ENCODE assay signal across 7 mouse cellular contexts in the genomic region with DNA sequence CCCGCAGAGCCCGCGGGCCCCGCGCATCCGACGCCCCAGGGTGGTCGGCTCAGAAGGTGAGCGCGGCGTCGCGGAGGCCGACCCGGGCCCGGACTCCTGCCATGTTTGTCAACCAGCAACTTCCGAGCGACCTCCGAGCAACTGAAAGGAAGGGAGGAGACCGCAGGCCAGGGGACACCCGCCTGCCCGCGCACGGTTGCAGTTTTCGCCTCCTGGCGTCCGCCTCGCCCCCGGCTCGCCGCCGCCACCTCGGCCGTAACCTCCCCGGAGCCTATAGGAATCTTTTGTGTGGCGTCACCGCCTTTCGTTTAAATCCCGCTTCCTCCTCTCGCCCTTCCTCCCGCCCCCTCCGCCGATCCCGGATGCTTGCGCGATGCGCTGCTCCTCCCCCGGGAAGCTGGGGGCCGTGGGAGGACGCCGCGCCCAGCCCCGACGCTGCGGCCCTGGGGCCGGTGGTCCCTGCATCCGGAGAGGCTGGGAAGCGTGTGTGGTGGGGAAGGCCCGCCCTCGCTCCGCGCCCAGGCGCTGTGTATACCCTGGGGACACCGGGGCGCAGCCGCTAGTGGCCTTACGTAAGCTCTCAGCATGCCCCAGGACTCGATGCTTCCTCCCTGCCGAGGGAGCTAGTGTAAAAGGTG. TPM values are rescaled to one million over a fixed set of nuclear protein-coding genes. Genes with fewer than 3 reads are reported as not detected.
DNase-seq lines count a peak whose midpoint lies in the region; ATAC-seq and TF ChIP-seq lines count a peak whose summit lies in the region.

A gene (minus strand): TSS at position 285 of the 638 bp plus-strand sequence.
A gene (plus strand): TSS at position 446 of the 638 bp plus-strand sequence.

- H3K4me3 ChIP-seq in intestine, postnatal 0 days (ENCODE audit: low read depth, low read length): peak within 1 kb of the TSS; percentile 75
- H3K4me3 ChIP-seq in limb, embryonic 10.5 days: peak within 1 kb of the TSS; percentile 92
- peak within 1 kb of the TSS; percentile 78 for H3K4me3 ChIP-seq in midbrain, embryonic 13.5 days (replicated peaks)

- WGBS in intestine, postnatal 0 days: under 1% methylated on average over 64 of the region's 69 CpGs
- WGBS in limb, embryonic 10.5 days: under 1% methylated on average over 69 of the region's 69 CpGs
- 0% methylated on average over 62 of the region's 69 CpGs for WGBS in midbrain, embryonic 13.5 days

- H3K9me3 ChIP-seq in intestine, postnatal 0 days (ENCODE audit: control insufficient read depth): no peaks in the 10 kb centered on the region
- 0 out of 2 replicates have a peak, but pooled peaks cover 2% of the 10 kb centered on the region for H3K9me3 ChIP-seq in limb, embryonic 10.5 days (replicated peaks)
- H3K9me3 ChIP-seq in midbrain, embryonic 13.5 days: peaks cover 2% of the 10 kb centered on the region; the same call in 1 of the 2 replicates

- H3K4me1 ChIP-seq in intestine, postnatal 0 days (replicated peaks; ENCODE audit: control insufficient read depth, insufficient read depth, low read length): peaks cover 13% of the 10 kb centered on the region
- peaks cover 58% of the 10 kb centered on the region for H3K4me1 ChIP-seq in limb, embryonic 10.5 days
- H3K4me1 ChIP-seq in midbrain, embryonic 13.5 days (replicated peaks): peaks cover 47% of the 10 kb centered on the region

- DNase-seq in adrenal gland, adult 8-10 months: peak; percentile 88
- DNase-seq in embryo, embryonic 9.5 days (ENCODE audit: extremely low spot score): peak; percentile 92
- no peak for DNase-seq in gonadal fat pad, adult 2 months (ENCODE audit: low read depth)
- DNase-seq in limb, embryonic 10.5 days (ENCODE audit: low spot score): peak; percentile 93
- peak; percentile 80 for DNase-seq in spleen, adult 12 weeks (ENCODE audit: low spot score)

- H3K27me3 ChIP-seq in intestine, postnatal 0 days (replicated peaks; ENCODE audit: control insufficient read depth, insufficient read depth, low read length): no peaks in the 10 kb centered on the region
- no peaks in the 10 kb centered on the region for H3K27me3 ChIP-seq in limb, embryonic 10.5 days (ENCODE audit: low read depth, poor library complexity, severe bottlenecking)
- H3K27me3 ChIP-seq in midbrain, embryonic 13.5 days: no peaks in the 10 kb centered on the region

- peak within 1 kb of the TSS; percentile 95 for H3K4me2 ChIP-seq in intestine, postnatal 0 days (replicated peaks; ENCODE audit: low read depth)
- H3K4me2 ChIP-seq in midbrain, embryonic 13.5 days (replicated peaks): peak within 1 kb of the TSS; percentile 93

- peak within 1 kb of the TSS; percentile 94 for H3K9ac ChIP-seq in intestine, postnatal 0 days (ENCODE audit: low read depth, low read length)
- H3K9ac ChIP-seq in midbrain, embryonic 13.5 days (replicated peaks): peak within 1 kb of the TSS; percentile 92

- H3K36me3 ChIP-seq in intestine, postnatal 0 days (ENCODE audit: control insufficient read depth, insufficient read depth): peaks cover 8% of the 10 kb centered on the region; the same call in 1 of the 2 replicates
- H3K36me3 ChIP-seq in limb, embryonic 10.5 days: peaks cover 29% of the 10 kb centered on the region
- H3K36me3 ChIP-seq in midbrain, embryonic 13.5 days: peaks cover 5% of the 10 kb centered on the region; the same call in 1 of the 2 replicates

- H3K27ac ChIP-seq in intestine, postnatal 0 days (ENCODE audit: low read depth, low read length): peak within 1 kb of the TSS; percentile 99
- H3K27ac ChIP-seq in limb, embryonic 10.5 days: peak within 1 kb of the TSS; percentile 98
- H3K27ac ChIP-seq in midbrain, embryonic 13.5 days: peak within 1 kb of the TSS; percentile 87

- TF ChIP-seq CTCF in intestine, postnatal 0 days (IDR thresholded peaks at IDR 0.05; ENCODE audit: low read depth): peak; percentile 48

- peak; percentile 81 for ATAC-seq in intestine, postnatal 0 days
- ATAC-seq in midbrain, embryonic 13.5 days: peak; percentile 84

RNA-seq across cellular contexts. Expression of the first gene that starts in this region (rescaled TPM):
- 10 to 100 TPM; 14.9 to 17.2 (median 15.9) TPM for total RNA-seq in adrenal gland, adult 8-10 months (2022)
- 17.3 and 20.4 TPM in 2 replicates for polyA plus RNA-seq in gonadal fat pad, adult 2 months (2012; rRNA removed)
- 11.8 and 12.0 TPM in 2 replicates for polyA plus RNA-seq in intestine, postnatal 0 days (2015; fragmentation: Nextera tagmentation; extraction: Ambion mirVana)
- polyA plus RNA-seq in limb, embryonic 10.5 days (2016; fragmentation: Nextera tagmentation; extraction: Ambion mirVana): 21.3 and 22.0 TPM in 2 replicates
- polyA plus RNA-seq in midbrain, embryonic 13.5 days (2015; fragmentation: Nextera tagmentation; extraction: Ambion mirVana): 5.8 and 7.5 TPM in 2 replicates

RNA-seq across cellular contexts. Expression of the second gene that starts in this region (rescaled TPM):
- 100 to 1,000 TPM; 109 to 131 (median 117) TPM for total RNA-seq in adrenal gland, adult 8-10 months (2022)
- polyA plus RNA-seq in gonadal fat pad, adult 2 months (2012; rRNA removed): 16.5 and 20.2 TPM in 2 replicates
- polyA plus RNA-seq in intestine, postnatal 0 days (2015; fragmentation: Nextera tagmentation; extraction: Ambion mirVana): 53.6 and 55.0 TPM in 2 replicates
- 104 and 106 TPM in 2 replicates for polyA plus RNA-seq in limb, embryonic 10.5 days (2016; fragmentation: Nextera tagmentation; extraction: Ambion mirVana)
- 68.6 and 69.6 TPM in 2 replicates for polyA plus RNA-seq in midbrain, embryonic 13.5 days (2015; fragmentation: Nextera tagmentation; extraction: Ambion mirVana)
